Mouse (Mus musculus) adipocyte (in vitro differentiated cells): ENCODE measurements around the gene Fabp6.

ENCODE experiments used
- DNase-seq: peaks from one replicate; pipeline ENCODE4 v3.0.0-alpha.2; 2016; ENCODE audit warnings: low spot score

The Fabp6 gene

DNA sequence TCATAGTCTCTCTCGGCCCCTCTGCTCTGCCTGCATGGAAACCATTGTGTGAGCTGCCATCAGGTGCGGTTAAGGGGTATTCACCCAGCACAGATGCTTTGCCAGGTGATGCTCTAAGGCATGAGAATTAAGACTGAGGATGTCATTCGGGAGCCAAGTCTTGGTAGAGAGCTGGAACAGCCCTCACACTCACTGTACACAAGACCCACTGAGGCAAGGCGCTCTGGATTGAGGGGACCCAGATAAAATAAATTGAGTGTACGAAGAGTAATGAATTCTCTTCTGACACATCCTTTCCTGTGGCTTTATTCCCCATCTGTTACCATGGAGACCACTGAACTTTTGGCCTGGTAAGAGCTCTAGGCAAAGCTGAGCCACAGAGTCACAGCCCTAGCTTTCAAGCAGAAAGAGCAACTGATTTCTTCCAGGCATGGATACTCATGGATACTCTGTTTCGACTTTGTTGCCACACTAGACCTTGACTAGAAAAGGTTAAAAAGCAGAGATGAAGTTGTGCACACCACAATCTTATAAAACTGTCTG, 11.7 kb downstream of the Fabp6 start:
- no peak for DNase-seq

DNA sequence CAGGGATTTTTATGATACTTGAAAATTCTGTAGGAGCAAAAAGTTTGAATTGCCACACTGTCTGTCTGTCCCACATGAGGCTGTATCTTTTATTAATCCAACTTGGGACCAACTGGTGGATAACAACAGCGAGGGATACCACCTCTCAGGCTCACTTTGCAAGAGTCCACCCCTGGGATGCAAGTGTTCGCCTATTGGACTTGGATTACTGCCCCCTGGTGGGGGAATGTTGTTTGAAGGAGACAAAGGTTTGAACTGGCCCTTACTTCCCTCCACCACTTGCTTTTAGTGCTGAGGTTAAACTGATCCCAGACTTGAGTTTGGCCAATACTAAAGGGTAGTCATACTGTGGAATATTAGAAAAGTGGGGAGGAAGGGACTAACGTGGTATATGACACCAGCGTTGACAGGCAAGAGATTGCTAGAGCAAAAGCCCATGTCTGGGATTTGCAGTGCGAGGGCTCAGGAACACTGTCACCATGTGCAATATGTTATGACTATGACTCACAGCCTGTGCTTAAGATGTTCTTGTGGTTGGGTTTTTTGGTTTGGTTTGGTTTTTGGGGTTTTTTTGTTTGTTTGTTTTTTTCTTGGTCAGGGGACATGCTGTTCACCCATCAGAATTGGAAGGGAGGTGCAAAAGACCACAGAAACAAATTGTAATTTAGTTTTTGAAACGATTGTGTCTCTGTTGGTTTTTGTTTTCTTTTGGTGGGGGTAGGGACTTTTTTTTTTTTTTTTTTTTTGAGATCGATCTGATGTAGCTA, 14.8 kb downstream of the Fabp6 start, which contains the start of gene 4933415A04Rik:
Gene 4933415A04Rik, plus strand, starts transcription at position 717 of the 767 bp plus-strand sequence.
- peak; percentile 67 for DNase-seq

DNA sequence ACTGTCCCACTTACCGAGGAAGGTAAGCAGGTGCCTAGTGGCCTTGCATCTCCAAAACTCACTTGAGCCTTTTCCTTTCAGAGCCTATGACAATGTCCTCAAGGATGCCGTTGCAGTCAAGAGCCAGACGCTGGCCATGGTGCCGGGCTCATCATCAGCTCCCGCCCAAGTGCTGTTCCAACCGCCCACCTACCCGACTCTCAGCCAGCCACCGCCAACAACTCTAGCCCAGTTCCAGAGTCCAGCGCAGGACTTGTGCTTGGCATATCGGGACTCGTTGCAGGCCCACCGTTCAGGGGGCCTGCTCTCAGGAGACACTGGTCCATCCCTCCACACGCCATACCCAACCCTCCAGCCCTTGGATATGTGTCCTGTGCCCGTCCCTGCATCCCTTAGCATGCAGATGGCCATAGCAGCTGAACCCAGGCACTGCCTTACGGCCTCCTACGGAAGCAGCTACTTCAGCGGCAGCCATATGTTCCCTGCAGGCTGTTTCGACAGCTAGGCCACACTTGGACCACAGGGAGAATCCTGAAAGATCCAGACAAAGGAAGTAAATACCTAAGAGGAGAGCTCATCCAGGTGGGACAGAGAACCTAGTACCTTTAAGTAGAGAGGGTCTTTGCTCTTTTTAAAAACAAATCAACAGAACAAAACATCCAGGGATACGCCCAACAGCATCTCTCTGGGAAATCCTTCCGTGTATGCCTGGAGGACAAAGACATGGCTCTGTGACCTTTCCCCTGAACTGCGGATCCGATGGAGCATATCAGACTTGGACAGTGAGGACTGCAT, 15.9 kb downstream of the Fabp6 start:
- no peak for DNase-seq

DNA sequence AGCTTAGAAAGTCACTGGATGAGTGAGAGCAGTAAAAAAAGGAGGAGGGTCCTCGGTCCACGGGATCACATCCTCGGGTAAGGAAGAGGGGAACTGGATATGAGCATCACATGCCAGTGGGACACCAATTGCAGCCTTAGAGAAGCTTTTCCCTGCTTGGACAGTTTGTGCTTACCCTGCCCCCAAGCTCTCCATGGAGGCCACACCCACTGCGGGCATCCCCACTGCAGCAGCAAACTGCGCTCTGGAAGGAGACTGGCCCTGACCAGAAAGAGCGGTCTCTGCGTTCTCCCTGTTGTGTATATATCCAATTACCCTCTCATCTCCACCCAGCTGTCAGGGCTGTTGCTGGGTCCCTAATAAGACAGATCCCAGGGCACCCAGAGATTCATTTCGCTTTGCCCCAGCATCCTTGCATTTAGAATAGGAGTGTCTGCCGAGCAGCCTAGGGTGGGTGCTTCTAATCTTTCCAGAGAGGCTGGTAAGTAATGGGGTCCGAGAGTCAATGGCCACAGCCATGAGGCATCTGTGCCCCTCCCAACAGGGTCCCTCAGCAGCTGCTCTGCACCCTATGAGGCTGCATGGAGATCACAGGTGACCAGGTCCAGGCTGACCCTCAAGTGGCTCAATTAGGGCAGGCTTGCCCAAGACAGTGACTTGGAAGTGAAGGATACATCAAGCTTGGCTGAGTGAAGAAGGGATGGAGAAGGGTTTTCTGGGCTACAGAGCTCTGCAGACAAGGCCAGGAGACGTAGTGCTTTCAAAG, 23.4 kb downstream of the Fabp6 start:
- no peak for DNase-seq

DNA sequence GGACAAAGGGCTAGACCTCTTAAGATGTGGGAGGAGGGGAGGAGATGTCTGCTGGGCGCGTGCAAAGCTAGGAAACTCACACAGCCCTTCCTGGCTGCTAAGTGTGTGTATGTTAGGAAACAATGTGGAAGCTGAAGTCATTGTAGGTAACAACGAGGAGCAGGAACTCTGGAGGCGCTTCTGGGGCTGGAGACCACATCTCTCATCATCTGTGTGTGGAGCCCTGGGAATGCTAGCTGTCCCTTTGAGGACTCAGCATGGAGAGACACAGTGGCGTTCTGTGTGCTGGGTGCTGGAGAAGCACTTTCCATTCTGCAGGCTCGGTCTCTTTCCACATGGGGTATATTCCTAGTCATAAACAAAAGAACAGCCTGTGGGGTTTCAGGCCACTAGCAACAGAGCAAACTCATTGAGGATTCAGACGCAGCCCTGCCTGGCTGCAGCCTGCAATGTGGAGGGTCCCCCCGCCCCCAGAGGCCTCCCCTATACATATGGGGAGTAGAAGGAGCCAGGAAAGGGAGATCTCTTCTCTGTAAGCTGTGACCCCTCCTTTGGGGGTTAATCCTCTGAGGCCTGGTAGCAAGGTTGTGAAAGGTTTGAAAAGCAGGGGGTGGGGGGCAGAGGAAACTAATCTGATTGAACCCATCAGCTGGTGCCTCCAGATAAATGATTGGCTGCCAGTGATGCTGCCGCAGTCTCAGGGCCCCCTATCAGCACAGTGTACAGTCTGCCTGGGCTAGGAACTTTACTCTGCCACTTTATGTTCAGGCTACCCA, 25.8 kb downstream of the Fabp6 start:
- DNase-seq, result no peak

DNA sequence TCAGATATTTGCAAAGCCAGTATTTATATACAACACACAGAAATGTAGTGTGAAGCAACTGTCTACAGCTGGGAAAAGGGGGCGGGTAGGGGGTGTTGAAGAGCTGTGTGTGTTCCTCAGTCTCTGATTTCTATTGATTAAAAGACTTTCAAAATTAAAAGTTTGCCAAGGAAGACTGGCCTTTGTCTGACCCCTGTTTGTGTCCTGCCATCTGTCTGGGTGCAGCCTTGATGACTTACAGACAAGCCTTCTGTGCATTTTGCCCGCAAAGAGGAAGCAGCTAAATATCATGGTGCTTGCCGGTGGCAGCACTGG, 26.3 kb downstream of the Fabp6 start:
- no peak for DNase-seq

DNA sequence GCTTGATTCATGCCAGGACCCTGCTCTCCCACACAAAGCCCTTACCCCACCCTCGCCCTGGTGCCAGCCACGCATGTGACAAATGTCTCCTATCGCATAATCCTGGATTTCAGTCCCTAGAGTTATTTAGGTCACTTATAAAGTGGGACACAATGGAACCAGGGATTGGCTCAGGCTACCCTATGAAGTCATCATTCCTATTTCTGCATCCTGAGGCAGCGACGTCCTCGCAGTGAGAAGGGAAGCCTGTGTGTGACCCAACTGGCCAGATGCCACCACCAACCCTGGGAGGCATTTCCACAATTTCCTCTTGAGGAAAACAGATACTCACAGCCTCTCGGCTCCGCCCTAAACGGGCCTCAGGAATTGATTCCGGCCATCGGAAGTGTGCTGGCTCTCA, 31.7 kb downstream of the Fabp6 start:
- DNase-seq, result no peak

DNA sequence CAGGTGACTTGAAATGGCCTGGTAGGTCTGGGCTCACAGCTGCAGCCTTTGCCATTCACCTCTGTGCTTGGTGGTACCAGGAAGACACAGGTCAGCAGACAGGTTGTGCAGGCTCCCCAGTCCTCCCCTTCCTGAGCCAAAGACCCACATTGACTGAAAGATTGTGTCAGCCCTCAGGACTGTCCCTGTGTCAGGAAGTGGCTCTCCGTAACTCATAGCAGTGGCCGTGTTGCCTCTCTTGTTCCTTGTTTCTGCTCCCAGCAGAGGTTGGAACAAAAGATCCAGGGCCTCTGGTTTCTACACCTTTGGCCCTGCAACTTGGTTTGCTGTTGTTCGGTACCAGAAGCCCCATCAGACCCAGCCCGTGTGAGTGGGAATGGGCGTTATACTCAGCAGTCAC, 32.2 kb downstream of the Fabp6 start:
- DNase-seq, result no peak

DNA sequence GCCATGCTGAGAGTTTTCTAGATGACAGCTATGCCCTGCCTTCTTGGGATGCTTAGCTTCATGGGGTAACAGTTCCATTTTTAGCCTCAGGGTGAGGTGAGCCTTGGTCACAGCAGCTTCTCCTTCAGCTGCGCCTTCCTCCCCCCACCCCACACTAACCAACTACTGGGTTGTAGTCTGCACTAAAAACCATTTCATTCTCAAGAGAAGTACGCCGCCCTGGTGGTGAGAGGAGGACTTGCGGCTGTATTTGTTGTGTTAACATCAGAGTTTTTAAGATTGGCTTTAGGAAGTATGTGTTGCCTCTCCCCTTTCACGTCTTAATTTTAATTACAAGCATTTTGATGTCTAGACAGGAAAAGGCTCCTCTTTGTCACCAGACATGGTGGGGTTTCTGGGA, 33.1 kb downstream of the Fabp6 start:
- peak; percentile 12 for DNase-seq

DNA sequence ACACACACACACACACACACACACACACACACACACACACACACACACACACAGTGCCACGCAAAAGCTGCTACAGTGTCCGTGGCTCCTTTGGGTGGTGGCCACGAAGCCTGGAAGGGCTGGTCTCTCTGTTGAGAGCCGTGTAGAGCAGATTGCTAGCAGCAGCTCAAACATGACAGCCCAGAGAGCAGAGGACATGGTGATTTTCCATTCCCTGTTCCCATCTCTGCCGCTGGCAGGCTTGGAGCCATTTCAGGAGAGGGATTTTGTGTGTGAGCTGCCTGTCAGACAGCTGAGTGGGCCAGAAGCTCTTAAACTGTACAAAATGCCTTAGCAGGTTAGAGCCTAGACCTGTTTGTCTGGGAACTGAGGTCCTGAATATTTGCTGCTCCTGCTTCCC, 34.6 kb downstream of the Fabp6 start:
- no peak for DNase-seq

DNA sequence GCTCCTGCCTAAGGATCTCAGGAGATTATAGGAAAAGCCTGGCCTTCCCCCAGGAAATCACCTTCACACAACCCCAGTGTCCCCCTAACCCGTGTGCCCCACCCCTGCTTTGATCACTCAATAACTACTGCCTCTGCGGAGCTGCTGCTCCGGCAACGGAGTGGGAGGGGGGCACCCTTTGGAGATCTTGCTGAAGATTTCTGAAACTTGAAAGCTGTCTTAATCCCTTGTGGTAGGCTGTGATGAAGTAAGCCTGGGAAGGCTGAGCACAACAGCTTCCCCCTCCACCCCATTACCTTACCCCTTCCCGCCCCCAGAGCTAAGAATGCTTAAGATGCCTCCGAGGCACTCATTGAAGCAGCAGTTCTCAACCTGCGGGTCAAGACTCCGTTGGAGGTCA, 35.5 kb downstream of the Fabp6 start:
- DNase-seq, result no peak

DNA sequence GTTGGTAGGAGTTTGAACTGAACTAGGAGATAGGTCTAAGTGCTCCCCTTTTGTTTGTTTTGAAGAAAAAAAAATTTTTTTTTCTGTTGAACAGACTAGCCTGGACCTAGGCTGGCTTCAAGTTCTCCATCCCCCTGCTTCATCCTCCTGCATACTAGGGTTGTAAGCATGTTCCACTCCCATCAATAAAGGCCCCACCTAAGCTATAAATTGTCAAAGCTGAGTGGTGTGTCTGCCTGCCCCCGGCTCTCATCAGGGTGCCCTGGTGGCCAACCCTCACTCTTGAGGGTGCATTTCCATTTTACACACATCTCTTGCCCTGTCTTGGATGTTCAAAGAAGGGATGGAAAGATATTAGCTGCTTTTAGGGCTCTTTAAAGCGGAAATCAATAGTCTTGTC, 35.9 kb downstream of the Fabp6 start:
- DNase-seq, result no peak

DNA sequence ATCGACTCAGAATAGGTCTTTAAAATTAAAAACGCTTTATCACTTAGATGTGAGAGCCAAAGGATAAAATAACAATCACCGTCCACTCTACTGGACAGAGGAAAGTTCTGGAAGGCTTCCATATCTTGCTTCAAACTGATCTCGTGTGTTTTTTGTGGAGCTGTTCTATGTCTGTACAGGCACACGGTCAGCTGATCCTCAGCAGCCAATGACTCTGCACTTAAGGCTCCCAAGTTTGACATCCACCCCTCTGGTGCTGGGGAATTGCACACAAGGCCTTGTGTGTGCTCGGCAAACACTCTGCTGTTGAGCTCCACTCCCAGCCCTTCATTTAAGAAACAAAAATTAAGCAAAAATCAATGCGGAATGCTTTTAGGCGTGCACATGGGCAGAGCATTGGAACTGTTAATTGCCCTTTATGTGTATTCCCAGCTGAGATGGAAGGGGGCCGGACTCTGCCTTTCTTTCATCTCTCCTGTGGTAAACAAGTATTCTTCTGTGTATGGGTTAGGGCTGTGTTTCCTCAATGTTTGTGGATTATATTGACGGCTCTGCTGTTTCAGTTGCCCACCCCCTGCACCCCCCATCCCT, 37.6 kb downstream of the Fabp6 start:
- no peak for DNase-seq

DNA sequence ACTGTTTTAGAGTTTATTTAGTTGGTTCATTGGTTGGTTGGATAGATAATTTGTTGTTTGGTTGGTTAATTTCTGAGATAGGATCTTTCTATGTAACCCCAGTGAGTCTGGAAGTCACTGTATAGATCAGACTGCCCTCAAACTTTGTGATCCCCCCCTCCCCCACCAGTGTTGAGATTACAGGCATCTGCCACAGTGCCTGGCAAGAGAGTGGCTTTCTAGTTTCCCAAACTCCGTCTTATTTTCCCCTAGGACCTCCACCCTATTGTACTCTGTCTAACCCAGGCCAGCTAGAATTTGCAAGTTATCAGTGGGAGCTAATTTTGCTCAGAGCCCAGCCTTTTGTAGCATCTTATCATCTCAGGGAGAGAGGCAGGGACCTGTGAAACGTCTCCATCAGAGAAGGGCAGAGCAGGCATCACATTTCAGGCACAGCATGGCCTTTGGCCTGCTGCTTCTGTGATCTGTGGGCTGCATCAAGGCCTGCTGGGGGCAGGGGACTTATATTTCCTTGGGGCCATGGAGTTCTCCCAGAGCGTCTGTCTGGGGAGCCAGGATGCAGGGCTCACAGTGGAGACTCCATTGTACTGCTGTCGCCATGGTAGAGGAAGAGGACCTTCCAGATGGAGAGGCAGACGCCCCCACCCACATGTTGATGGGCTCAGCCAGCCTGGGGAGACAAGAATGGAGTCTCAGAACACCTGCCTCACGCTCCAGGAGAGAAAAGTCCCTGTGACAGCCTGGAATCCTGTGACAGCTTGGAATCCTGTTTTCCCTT, 41.6 kb downstream of the Fabp6 start:
- DNase-seq, result no peak

DNA sequence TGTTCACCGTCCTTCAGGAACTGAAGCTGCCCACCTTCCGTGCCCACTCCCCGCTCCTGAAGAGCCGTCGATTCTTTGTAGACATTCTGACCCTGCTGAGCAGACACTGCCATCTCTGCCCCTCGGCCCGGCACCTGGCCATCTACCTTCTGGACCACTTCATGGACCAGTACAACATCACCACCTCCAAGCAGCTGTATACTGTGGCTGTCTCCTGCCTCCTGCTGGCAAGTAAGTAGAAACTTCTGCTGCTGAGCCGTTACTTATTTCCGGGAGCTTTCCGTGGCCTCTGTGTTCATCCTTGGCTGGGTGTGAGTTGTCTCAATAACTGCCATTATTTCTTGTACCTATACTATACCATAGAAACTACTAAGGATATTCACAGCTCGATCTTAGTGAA, 44.8 kb downstream of the Fabp6 start:
- no peak for DNase-seq

DNA sequence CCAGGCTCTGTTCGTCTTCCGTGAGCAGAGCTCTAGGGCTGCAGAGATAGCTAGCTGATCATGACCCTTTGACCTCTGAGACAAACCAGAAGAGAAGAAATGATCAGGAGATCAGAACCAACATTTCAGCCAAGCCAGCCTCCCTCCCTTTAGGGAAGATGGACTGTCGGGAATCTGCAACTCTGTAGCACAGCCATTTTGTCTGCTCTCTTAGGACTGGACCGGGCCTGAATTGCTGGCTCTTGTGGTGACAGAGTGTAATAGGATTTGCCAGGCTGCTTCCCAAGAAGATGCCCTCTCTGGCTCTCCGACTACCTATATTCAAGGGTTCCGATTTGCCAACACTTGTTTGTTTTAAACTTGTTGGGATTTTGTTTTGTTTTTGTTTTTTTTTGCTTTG, 48.7 kb downstream of the Fabp6 start:
- DNase-seq, result no peak

DNA sequence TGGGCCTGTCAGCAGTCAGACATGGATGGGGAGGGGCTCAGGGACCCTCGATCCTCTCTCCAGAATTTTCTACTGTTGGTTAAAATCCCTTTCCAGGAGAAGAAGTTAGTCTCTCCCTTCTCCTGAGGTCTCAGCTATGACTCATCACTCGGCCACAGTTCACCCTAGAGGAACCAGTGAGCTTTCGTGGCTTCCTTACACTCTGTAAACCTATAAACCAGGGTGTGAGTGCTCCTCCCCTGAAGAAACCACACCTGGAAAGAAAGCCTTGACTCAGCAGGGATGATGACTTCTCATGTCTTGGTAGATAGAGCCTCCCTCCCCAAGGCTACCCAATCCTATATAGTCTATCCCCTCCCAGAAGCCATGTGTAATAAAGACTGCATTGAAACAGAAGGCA, 49.6 kb downstream of the Fabp6 start:
- DNase-seq, result no peak

DNA sequence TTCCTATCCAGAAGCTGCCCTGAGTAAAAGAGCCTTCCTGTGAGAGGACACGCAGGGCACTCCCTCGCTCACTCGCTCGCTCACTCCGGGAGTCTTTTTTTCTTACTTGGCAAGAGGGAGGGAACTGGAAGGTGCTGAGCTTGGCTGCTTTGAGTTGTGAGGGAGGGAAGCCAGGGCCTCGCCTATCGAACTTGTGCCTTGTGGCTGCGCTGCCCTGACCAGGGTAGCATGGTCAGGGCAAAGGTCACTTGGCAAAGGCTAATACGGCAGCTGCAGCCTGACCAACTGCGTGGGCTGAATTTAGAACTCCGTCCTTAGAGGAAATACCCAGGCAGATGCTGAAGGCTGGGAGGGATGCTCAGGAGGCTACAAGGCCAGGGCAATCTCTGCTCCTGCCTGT, 51.6 kb downstream of the Fabp6 start:
- DNase-seq, result peak; percentile 72

DNA sequence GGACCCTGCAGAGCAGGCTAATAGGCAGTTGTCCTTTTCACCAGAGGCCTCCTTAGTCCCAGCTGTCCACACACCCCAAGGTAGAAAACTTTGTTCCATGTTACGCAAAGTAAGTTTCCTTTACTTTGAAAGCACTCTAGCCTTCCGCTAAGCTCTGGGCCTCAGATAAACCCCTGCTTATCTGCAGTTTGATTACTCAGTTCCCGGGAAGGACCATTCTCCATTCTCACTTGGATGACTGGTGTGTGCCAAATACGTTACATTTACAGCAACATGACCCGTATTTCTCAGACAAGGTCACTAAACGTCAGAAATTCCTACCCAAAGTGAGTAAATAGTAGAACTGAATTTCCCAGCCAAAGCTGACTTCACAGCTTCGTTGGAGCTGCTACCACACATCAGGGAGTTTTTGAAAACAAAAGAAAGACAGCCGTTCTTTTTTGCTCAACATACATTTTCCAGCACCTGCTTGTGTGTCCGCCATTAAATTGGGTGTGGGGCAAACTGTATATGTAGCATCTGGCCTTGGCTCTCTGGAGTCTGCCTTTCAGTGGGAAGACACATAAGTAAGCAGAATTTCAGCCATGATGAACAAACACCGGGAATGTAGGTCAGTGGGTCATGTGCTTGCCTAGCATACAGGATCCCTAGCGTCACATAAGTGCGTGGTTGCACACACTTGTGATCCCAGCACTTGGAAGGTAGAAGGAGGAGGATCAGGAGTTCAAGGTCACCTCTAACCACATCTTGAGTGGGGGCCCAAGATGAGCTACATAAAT, 52.5 kb downstream of the Fabp6 start:
- DNase-seq, result no peak

DNA sequence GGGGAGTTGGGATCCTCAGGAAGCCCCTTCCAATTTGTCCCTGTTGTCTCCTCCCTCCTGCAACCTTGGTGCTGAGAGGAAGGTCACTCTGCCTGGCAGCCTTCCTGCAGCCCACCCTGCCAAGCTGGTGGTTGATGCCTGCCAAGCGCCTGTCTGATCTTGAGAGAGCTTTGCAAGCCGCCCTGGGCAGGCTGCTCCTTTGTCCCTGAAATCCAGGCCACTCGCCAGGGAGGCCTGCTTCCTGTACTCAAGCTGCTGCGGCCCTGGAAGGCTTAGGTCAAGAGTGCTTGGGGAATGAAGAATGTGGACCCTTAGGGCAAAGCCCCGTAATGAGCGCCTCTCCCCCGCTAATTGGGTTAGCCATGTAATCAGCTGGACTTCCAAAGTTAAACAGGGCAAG, 53.2 kb downstream of the Fabp6 start:
- peak; percentile 21 for DNase-seq
